Mouse (Mus musculus) pancreas, adult 10 weeks (tissue): Measurements from ENCODE around the gene Olfr787. TPM values are rescaled to one million over a fixed set of nuclear protein-coding genes. Genes with fewer than 3 reads are reported as not detected.

ENCODE experiments used
- polyA plus RNA-seq: library from polyadenylated mRNA; stranded (reverse); fragments of 350-450 nt; fragmentation: Illumina TruSeq; extraction: RNeasy Lipid Tissue Mini Kit (QIAGEN cat#74804); gene quantifications from one replicate; pipeline ENCODE4 v1.2.3, GENCODE M21; 2015; ENCODE audit warnings: low read depth, low replicate concordance; ENCODE audit not compliant: insufficient read depth

The Olfr787 gene
- not detected for polyA plus RNA-seq

GRCm38 (mm10) chr10:129461562-129461961 lies at the start of gene Olfr787:
TSS of gene Olfr787 (plus strand) at chr10:129461862.

GRCm38 (mm10) chr10:129427006-129427405 lies 34.7 kb upstream of the Olfr787 start, which contains the start of gene Olfr786:
TSS of gene Olfr786 (plus strand) at chr10:129427306.

GRCm38 (mm10) chr10:129470698-129471097 lies 9.0 kb downstream of the Olfr787 start, which contains the start of gene Olfr788:
TSS of gene Olfr788 (plus strand) at chr10:129470998.

GRCm38 (mm10) chr10:129484452-129484851 lies 22.8 kb downstream of the Olfr787 start, which contains the start of gene Olfr789:
TSS of gene Olfr789 (plus strand) at chr10:129484752.

GRCm38 (mm10) chr10:129498192-129498591 lies 36.5 kb downstream of the Olfr787 start, which contains the start of gene Olfr790:
TSS of gene Olfr790 (plus strand) at chr10:129498492.

Other genes starting within 250 kb of the Olfr787 start
- gene Olfr774, start 225.7 kb upstream of the Olfr787 start, polyA plus RNA-seq = not detected
- gene Olfr775, start 213.4 kb upstream of the Olfr787 start, polyA plus RNA-seq = not detected
- gene Olfr776, start 202.7 kb upstream of the Olfr787 start, polyA plus RNA-seq = not detected
- not detected for gene Olfr777, start 190.4 kb upstream of the Olfr787 start, polyA plus RNA-seq
- gene Olfr780, start 143.7 kb upstream of the Olfr787 start, polyA plus RNA-seq = not detected
- not detected for gene Olfr781, start 133.0 kb upstream of the Olfr787 start, polyA plus RNA-seq
- not detected for gene Olfr782, start 113.0 kb upstream of the Olfr787 start, polyA plus RNA-seq
- not detected for gene Olfr784, start 77.8 kb upstream of the Olfr787 start, polyA plus RNA-seq
- not detected for gene Olfr785, start 56.4 kb upstream of the Olfr787 start, polyA plus RNA-seq
- not detected for gene Olfr786, start 34.6 kb upstream of the Olfr787 start, polyA plus RNA-seq
- not detected for gene Olfr788, start 9.1 kb downstream of the Olfr787 start, polyA plus RNA-seq
- not detected for gene Olfr789, start 22.9 kb downstream of the Olfr787 start, polyA plus RNA-seq
- gene Olfr790, start 36.6 kb downstream of the Olfr787 start, polyA plus RNA-seq = not detected
- gene Olfr791, start 59.9 kb downstream of the Olfr787 start, polyA plus RNA-seq = not detected
- gene Olfr792, start 77.3 kb downstream of the Olfr787 start, polyA plus RNA-seq = not detected
- not detected for gene Olfr794, start 105.8 kb downstream of the Olfr787 start, polyA plus RNA-seq
- not detected for gene Olfr796, start 150.7 kb downstream of the Olfr787 start, polyA plus RNA-seq
- gene Olfr798, start 166.1 kb downstream of the Olfr787 start, polyA plus RNA-seq = not detected
- not detected for gene Olfr799, start 175.6 kb downstream of the Olfr787 start, polyA plus RNA-seq
- gene Olfr800, start 195.8 kb downstream of the Olfr787 start, polyA plus RNA-seq = not detected
- gene Olfr801, start 212.0 kb downstream of the Olfr787 start, polyA plus RNA-seq = not detected
- not detected for gene Olfr802, start 226.3 kb downstream of the Olfr787 start, polyA plus RNA-seq
- gene Olfr803, start 232.4 kb downstream of the Olfr787 start, polyA plus RNA-seq = not detected
- gene Olfr804, start 241.3 kb downstream of the Olfr787 start, polyA plus RNA-seq = not detected